Mouse (Mus musculus): ENCODE results near the gene H2-DMb2. TPM values are rescaled to one million over a fixed set of nuclear protein-coding genes. Genes with fewer than 3 reads are reported as not detected.
"Not testable (repeated sequence)": the region's sequence is repeated elsewhere in the genome, so short reads cannot be mapped to it uniquely, and the experiment has no call there.

The H2-DMb2 gene
- total and polyA plus RNA-seq, 3 experiments, result 2.1 to 7.6 (median 2.3) TPM

GRCm38 (mm10) chr17:34140240-34140639 lies 2.9 kb upstream of the H2-DMb2 start:
- WGBS, result 20% methylated on average over 5 of the region's 5 CpGs
- Histone ChIP-seq H3K4me1 (ENCODE audit: control insufficient read depth, insufficient read depth, low read length) (peaks cover 4% of the 10 kb centered on the region; the same call in 1 of the 2 replicates), H3K36me3 (ENCODE audit: control insufficient read depth, insufficient read depth, low read length) (no peaks in the 10 kb centered on the region), H3K4me3 (no peak overlapping the region), H3K9ac (ENCODE audit: low read depth, low read length) (no peak overlapping the region), H3K27ac (no peak overlapping the region), H3K27me3 (ENCODE audit: control insufficient read depth, insufficient read depth, low read length) (peaks cover 2% of the 10 kb centered on the region), H3K79me2 (replicated peaks; ENCODE audit: control insufficient read depth, insufficient read depth, low read length) (no peaks in the 10 kb centered on the region)
- no peak for DNase-seq
- intact Hi-C loops (cut with DNase I), result no loop called here
- TF ChIP-seq POLR2A (IDR thresholded peaks at IDR 0.05; ENCODE audit: insufficient read depth, low read depth, low read length) (no peak), CTCF (IDR thresholded peaks at IDR 0.05) (no peak), EP300 (IDR thresholded peaks at IDR 0.05; ENCODE audit: insufficient read depth, low read depth, low read length) (no peak)

- no peak overlapping the region for H3K4me3 ChIP-seq
- H3K9ac ChIP-seq (ENCODE audit: low read depth, low read length), result no peak overlapping the region
- H3K79me2 ChIP-seq (replicated peaks; ENCODE audit: control insufficient read depth, insufficient read depth, low read length), result no peaks in the 10 kb centered on the region
- no peak overlapping the region for H3K27ac ChIP-seq
- 66% methylated on average over 4 of the region's 4 CpGs for WGBS
- peaks cover 2% of the 10 kb centered on the region for H3K27me3 ChIP-seq (ENCODE audit: control insufficient read depth, insufficient read depth, low read length)
- TF ChIP-seq POLR2A (IDR thresholded peaks at IDR 0.05; ENCODE audit: insufficient read depth, low read depth, low read length), result no peak
- no peak for TF ChIP-seq EP300 (IDR thresholded peaks at IDR 0.05; ENCODE audit: insufficient read depth, low read depth, low read length)
- TF ChIP-seq CTCF (IDR thresholded peaks at IDR 0.05), result no peak
- H3K36me3 ChIP-seq (ENCODE audit: control insufficient read depth, insufficient read depth, low read length), result no peaks in the 10 kb centered on the region
- H3K4me1 ChIP-seq (ENCODE audit: control insufficient read depth, insufficient read depth, low read length), result peaks cover 4% of the 10 kb centered on the region; the same call in 1 of the 2 replicates
- no peak for DNase-seq
- intact Hi-C loops (cut with DNase I), result no loop called here
Measured at GRCm38 (mm10) chr17:34141448-34141847, 1.7 kb upstream of the H2-DMb2 start.

- WGBS, result 53% methylated on average over 7 of the region's 7 CpGs
- no peaks in the 10 kb centered on the region for H3K79me2 ChIP-seq (replicated peaks; ENCODE audit: control insufficient read depth, insufficient read depth, low read length)
- peak in 1 of 2 experiments; percentile 36 for DNase-seq
- H3K4me3 ChIP-seq, result no peak overlapping the region
- H3K27me3 ChIP-seq (ENCODE audit: control insufficient read depth, insufficient read depth, low read length), result peaks cover 2% of the 10 kb centered on the region
- no peaks in the 10 kb centered on the region for H3K36me3 ChIP-seq (ENCODE audit: control insufficient read depth, insufficient read depth, low read length)
- no peak for TF ChIP-seq POLR2A (IDR thresholded peaks at IDR 0.05; ENCODE audit: insufficient read depth, low read depth, low read length)
- no peak for TF ChIP-seq EP300 (IDR thresholded peaks at IDR 0.05; ENCODE audit: insufficient read depth, low read depth, low read length)
- peaks cover 4% of the 10 kb centered on the region; the same call in 1 of the 2 replicates for H3K4me1 ChIP-seq (ENCODE audit: control insufficient read depth, insufficient read depth, low read length)
- intact Hi-C loops (cut with DNase I), result no loop called here
- H3K9ac ChIP-seq (ENCODE audit: low read depth, low read length), result no peak overlapping the region
- peak overlapping the region; percentile 36 for H3K27ac ChIP-seq
Measured at GRCm38 (mm10) chr17:34142456-34143010, 574 bp upstream of the H2-DMb2 start.

- no peaks in the 10 kb centered on the region for H3K79me2 ChIP-seq (replicated peaks; ENCODE audit: control insufficient read depth, insufficient read depth, low read length)
- peaks cover 2% of the 10 kb centered on the region for H3K27me3 ChIP-seq (ENCODE audit: control insufficient read depth, insufficient read depth, low read length)
- intact Hi-C loops (cut with DNase I), result no loop called here
- TF ChIP-seq EP300 (IDR thresholded peaks at IDR 0.05; ENCODE audit: insufficient read depth, low read depth, low read length), result no peak
- no peak for TF ChIP-seq CTCF (IDR thresholded peaks at IDR 0.05)
- TF ChIP-seq POLR2A (IDR thresholded peaks at IDR 0.05; ENCODE audit: insufficient read depth, low read depth, low read length), result no peak
- WGBS, result 59% methylated on average over 5 of the region's 5 CpGs
- H3K27ac ChIP-seq, result no peak overlapping the region
- H3K4me3 ChIP-seq, result no peak overlapping the region
- no peak for DNase-seq
- peaks cover 4% of the 10 kb centered on the region; the same call in 1 of the 2 replicates for H3K4me1 ChIP-seq (ENCODE audit: control insufficient read depth, insufficient read depth, low read length)
- H3K36me3 ChIP-seq (ENCODE audit: control insufficient read depth, insufficient read depth, low read length), result no peaks in the 10 kb centered on the region
- H3K9ac ChIP-seq (ENCODE audit: low read depth, low read length), result no peak overlapping the region
Measured at GRCm38 (mm10) chr17:34143461-34143860, 354 bp downstream of the H2-DMb2 start.

GRCm38 (mm10) chr17:34144221-34144620 lies 1.1 kb downstream of the H2-DMb2 start:
- WGBS, result 88% methylated on average over 4 of the region's 4 CpGs
- H3K4me3 ChIP-seq; H3K27me3 ChIP-seq (ENCODE audit: control insufficient read depth, insufficient read depth, low read length); intact Hi-C loops (cut with DNase I); H3K27ac ChIP-seq; H3K36me3 ChIP-seq (ENCODE audit: control insufficient read depth, insufficient read depth, low read length); H3K79me2 ChIP-seq (replicated peaks; ENCODE audit: control insufficient read depth, insufficient read depth, low read length); H3K9ac ChIP-seq (ENCODE audit: low read depth, low read length); DNase-seq; H3K4me1 ChIP-seq (ENCODE audit: control insufficient read depth, insufficient read depth, low read length): not testable (repeated sequence)

GRCm38 (mm10) chr17:34144960-34145371 lies 1.9 kb downstream of the H2-DMb2 start:
- H3K27ac ChIP-seq, result no peak overlapping the region
- no peaks in the 10 kb centered on the region for H3K36me3 ChIP-seq (ENCODE audit: control insufficient read depth, insufficient read depth, low read length)
- no peak overlapping the region for H3K4me3 ChIP-seq
- TF ChIP-seq CTCF (IDR thresholded peaks at IDR 0.05), result no peak
- TF ChIP-seq EP300 (IDR thresholded peaks at IDR 0.05; ENCODE audit: insufficient read depth, low read depth, low read length), result no peak
- TF ChIP-seq POLR2A (IDR thresholded peaks at IDR 0.05; ENCODE audit: insufficient read depth, low read depth, low read length), result no peak
- WGBS, result 68% methylated on average over 3 of the region's 3 CpGs
- DNase-seq, result peak in 1 of 2 experiments; percentile 32
- peaks cover 4% of the 10 kb centered on the region; the same call in 1 of the 2 replicates for H3K4me1 ChIP-seq (ENCODE audit: control insufficient read depth, insufficient read depth, low read length)
- no peaks in the 10 kb centered on the region for H3K79me2 ChIP-seq (replicated peaks; ENCODE audit: control insufficient read depth, insufficient read depth, low read length)
- H3K9ac ChIP-seq (ENCODE audit: low read depth, low read length), result no peak overlapping the region
- H3K27me3 ChIP-seq (ENCODE audit: control insufficient read depth, insufficient read depth, low read length), result peaks cover 2% of the 10 kb centered on the region; the same call in 1 of the 2 replicates
- intact Hi-C loops (cut with DNase I), result no loop called here
